Mouse (Mus musculus) heart, embryonic 15.5 days (tissue): ENCODE results near the gene Fcgrt. TPM values are rescaled to one million over a fixed set of nuclear protein-coding genes. Genes with fewer than 3 reads are reported as not detected.

Experiments
- ATAC-seq: fragments of 200-750 bp; cut with Nextera tagmentation; replicated peaks from 2 replicates; pipeline ENCODE4 v1.8.0; 2017; ENCODE audit warnings: low read depth, moderate TSS enrichment; ENCODE audit not compliant: insufficient number of reproducible peaks, insufficient read depth, low FRiP score
- H3K27ac ChIP-seq: fragments of 300-500 bp; sonication (generic); 2 replicates; pipeline ENCODE4 v1.5.1; 2015; ENCODE audit warnings: mild to moderate bottlenecking, inconsistent platforms
- H3K27me3 ChIP-seq: fragments of 300-500 bp; sonication (generic); 2 replicates; pipeline ENCODE4 v1.6.1; 2015; ENCODE audit warnings: inconsistent platforms
- H3K36me3 ChIP-seq: fragments of 300-500 bp; sonication (generic); 2 replicates; pipeline ENCODE4 v1.6.1; 2015; ENCODE audit warnings: mild to moderate bottlenecking, inconsistent platforms
- H3K4me1 ChIP-seq: fragments of 300-500 bp; sonication (generic); replicated peaks from 2 replicates; pipeline ENCODE4 v1.6.1; 2015; ENCODE audit warnings: inconsistent platforms
- H3K4me2 ChIP-seq: fragments of 300-500 bp; sonication (generic); 2 replicates; pipeline ENCODE4 v1.6.1; 2015; ENCODE audit warnings: inconsistent platforms, mild to moderate bottlenecking, moderate library complexity
- H3K4me3 ChIP-seq: fragments of 300-500 bp; sonication (generic); 2 replicates; pipeline ENCODE4 v1.5.1; 2015; ENCODE audit warnings: mild to moderate bottlenecking, inconsistent platforms
- H3K9ac ChIP-seq: fragments of 300-500 bp; sonication (generic); 2 replicates; pipeline ENCODE4 v1.6.1; 2015; ENCODE audit warnings: mild to moderate bottlenecking, inconsistent platforms
- H3K9me3 ChIP-seq: fragments of 300-500 bp; sonication (generic); replicated peaks from 2 replicates; pipeline ENCODE4 v1.6.1; 2016; ENCODE audit warnings: inconsistent platforms
- WGBS: fragments of 180-500 bp; shearing (Covaris S2); methylation state at CpG from one replicate; pipeline ENCODE4 v1.1.7; 2015; ENCODE audit warnings: mixed read lengths; 5-methylcytosine and 5-hydroxymethylcytosine counted together
- polyA plus RNA-seq: library from polyadenylated mRNA; unstranded; fragments of >200 nt; fragmentation: Nextera tagmentation; extraction: Ambion mirVana; gene quantifications from 2 replicates; pipeline ENCODE4 v1.2.1, GENCODE M21; 2015

Fcgrt gene
- polyA plus RNA-seq, 1 experiment from 2014 or later: 52.5 TPM

DNA sequence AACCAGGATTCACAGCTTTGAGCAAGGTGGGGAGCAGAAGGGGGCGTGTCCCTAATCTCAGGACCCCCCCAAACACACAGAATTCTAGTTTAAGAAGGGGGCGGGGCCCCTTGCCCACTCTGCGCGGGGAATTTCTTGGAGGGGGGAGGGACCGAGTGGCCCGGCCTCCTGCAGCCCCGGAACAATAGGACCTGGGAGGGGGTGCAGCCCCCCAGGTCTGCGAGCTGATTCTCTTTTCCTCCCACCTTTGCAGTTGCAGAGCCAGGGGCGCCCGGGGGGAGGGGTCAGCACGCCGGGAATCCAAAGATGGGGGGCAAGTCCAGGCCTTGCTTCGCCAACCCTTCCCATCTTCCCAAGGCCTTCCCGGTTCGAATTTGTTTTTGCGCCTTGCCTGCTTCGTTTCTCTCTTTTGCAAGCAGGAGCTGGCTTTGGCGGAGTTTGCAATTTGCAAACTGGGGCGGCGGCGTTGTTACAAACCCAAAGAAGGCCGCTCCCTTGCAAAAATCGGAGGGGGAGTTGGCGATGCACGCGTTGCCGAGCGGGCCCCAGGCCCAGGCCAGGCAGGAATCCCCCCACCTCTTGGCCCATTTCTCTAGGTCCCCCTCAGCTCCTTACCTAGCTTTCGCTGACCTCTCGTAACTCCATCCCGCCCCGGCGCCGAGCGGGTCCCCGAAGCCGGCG is 51.3 kb downstream of the Fcgrt start:
- peak overlapping the region; percentile 94 for H3K4me3 ChIP-seq
- no peaks in the 10 kb centered on the region for H3K27me3 ChIP-seq
- H3K9ac ChIP-seq: peak overlapping the region; percentile 96
- peaks cover 30% of the 10 kb centered on the region for H3K36me3 ChIP-seq
- peak overlapping the region; percentile 98 for H3K4me2 ChIP-seq
- H3K4me1 ChIP-seq: peaks cover 25% of the 10 kb centered on the region
- under 1% methylated on average over 38 of the region's 38 CpGs for WGBS
- no peak for ATAC-seq
- H3K27ac ChIP-seq: peak overlapping the region; percentile 99
- H3K9me3 ChIP-seq: no peaks in the 10 kb centered on the region

DNA sequence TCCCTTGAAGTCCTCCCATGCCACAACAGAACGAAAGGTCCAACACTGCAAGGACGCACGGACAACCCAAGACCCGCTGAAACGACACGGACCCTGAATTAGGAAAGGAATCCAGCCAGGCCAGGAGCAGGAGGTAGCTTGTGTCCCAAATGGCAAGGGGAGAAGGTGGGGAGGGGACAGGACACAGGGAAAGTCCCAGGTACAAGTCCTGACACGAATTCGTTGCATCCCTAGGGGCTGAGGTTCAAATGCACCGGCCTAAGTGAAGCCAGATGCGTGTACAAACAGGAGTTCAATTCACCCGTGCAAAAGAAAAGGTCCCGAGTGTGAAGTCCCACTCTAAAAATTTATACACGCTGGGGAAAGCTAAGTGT is 52.1 kb downstream of the Fcgrt start:
- no peaks in the 10 kb centered on the region for H3K27me3 ChIP-seq
- no peaks in the 10 kb centered on the region for H3K9me3 ChIP-seq
- no peak for ATAC-seq
- peak overlapping the region; percentile 96 for H3K9ac ChIP-seq
- peak overlapping the region; percentile 94 for H3K4me3 ChIP-seq
- H3K4me2 ChIP-seq: peak overlapping the region; percentile 98
- H3K27ac ChIP-seq: peak overlapping the region; percentile 99
- peaks cover 25% of the 10 kb centered on the region for H3K4me1 ChIP-seq
- 4% methylated on average over 13 of the region's 13 CpGs for WGBS
- H3K36me3 ChIP-seq: peaks cover 38% of the 10 kb centered on the region

DNA sequence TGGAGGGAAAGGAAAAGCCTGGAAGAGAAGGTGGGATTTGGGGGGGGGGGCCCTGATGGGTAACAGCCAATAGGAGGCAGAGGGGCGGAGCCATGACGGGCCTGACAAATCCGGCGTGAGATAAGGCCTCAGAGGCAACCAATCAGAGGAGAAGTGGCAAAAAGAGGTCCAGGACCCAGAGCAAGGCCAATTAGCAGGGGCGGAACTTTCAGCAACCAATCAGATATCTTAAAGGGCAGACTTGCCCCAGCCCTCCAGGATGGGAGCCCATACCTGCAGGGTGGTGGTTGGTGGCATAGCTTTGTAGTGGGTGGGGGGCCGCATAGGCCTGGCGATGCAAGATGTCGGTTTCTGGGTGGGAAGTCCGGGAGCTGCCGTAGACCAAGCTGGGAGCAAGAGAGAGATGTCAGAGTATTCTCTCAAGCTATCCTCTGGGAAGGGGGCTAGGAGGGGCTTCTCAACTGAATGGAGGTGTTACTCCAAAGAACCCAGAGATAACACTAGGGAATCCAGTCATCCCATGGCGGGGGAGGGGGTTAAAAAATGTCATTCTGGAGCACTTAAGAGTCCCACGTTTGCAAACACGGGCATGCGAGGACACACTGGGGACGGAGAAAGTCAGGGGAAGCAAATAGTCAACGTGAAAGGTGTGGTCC is 52.6 kb downstream of the Fcgrt start:
- Histone ChIP-seq H3K4me2 (peak overlapping the region; percentile 98), H3K36me3 (peaks cover 43% of the 10 kb centered on the region), H3K4me3 (peak overlapping the region; percentile 94), H3K9ac (0 out of 2 replicates have a peak overlapping the region, but pooled peaks have one; percentile 96), H3K27ac (peak overlapping the region; percentile 99), H3K4me1 (peaks cover 25% of the 10 kb centered on the region), H3K9me3 (no peaks in the 10 kb centered on the region), H3K27me3 (no peaks in the 10 kb centered on the region)
- 10% methylated on average over 16 of the region's 16 CpGs for WGBS
- no peak for ATAC-seq

DNA sequence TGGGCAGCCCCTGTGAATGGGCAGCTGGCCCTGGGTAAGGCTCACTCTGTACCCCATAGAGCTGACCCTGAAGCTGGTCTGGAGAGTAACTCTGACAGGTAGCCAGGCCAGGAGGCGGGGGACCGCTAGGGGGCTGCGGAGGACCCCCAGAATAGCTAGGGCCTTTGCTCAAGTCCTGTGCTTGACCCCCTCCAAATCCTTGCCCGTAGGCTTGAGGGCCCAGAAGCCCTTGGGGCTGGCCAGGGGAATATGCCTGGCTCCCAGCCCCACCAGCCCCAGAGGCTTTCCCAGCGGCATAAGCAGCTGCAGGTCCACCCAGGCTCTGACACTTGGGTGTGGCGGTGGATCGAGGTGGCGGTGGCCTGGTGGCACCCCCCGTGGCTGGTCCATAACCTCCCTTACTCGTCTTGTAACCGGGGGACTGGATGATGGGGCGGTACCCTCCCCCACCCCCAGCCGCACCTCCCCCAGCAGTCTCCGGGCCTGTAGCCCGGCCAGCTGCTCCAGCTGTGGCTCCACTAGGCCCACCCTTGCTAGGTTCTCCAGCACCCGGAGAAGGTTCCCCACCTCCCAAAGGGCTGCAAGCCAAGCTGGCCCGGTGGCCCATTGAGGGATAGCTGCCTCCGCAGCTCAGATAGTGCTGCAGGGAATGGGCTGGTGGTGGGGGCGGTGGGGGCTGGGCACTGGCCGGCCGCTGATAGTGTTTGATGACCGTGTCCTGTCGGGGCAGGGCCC is 54.6 kb downstream of the Fcgrt start:
- no peak overlapping the region for H3K9ac ChIP-seq
- ATAC-seq: no peak
- peaks cover 22% of the 10 kb centered on the region for H3K4me1 ChIP-seq

DNA sequence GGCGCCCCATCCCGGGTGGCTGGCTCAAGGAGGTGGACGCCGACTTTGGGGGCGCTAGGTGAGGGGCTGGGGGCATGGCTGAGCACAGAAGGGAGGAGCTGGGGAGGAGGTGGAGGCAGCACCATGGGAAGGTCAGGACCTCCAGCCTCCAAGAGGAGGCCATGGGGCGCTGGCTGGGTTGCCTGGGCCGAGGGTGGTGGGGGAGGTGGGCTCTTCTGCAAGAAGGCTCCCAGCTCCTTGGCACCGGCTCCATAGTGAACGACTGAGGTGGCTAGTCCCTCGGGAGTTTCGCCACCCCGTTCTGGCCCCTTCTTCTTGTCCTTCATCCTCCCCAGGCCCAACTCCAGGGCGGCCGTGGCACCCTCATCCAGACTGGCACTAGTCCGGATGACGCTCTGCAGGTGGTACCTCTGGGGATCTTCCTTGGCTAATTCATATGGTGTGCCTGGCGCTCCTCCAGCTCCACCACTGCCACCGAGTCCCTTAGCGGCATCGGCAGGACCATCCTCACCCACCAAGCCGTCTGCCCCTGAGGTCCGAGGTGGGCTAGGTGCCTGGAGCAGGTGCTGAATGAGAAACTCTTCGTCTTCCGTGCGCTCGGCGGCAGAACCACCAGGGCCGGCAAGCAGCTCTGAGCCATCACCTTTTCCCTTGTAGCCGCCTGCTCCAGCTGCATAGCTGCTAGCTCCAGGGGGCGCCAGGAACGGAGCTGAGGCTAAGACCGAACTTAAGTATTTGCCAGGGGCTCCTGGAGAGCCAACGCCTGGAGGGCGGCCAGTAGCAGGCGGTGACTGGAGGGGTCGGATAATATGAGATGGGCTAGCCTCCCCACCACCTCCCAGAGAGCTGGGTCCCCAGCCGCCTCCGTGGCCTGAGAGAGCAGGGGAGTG is 55.4 kb downstream of the Fcgrt start:
- Histone ChIP-seq H3K9ac (no peak overlapping the region), H3K36me3 (peaks cover 71% of the 10 kb centered on the region), H3K4me3 (no peak overlapping the region), H3K9me3 (no peaks in the 10 kb centered on the region), H3K27ac (no peak overlapping the region), H3K4me2 (no peak overlapping the region), H3K4me1 (peaks cover 17% of the 10 kb centered on the region), H3K27me3 (no peaks in the 10 kb centered on the region)
- no peak for ATAC-seq
- 91% methylated on average over 38 of the region's 38 CpGs for WGBS

More for the DNA sequence above, 54.6 kb downstream of the Fcgrt start:
- Histone ChIP-seq H3K36me3 (peaks cover 63% of the 10 kb centered on the region), H3K27ac (no peak overlapping the region), H3K4me2 (no peak overlapping the region), H3K4me3 (no peak overlapping the region), H3K27me3 (no peaks in the 10 kb centered on the region), H3K9me3 (no peaks in the 10 kb centered on the region)
- WGBS: 91% methylated on average over 23 of the region's 23 CpGs

DNA sequence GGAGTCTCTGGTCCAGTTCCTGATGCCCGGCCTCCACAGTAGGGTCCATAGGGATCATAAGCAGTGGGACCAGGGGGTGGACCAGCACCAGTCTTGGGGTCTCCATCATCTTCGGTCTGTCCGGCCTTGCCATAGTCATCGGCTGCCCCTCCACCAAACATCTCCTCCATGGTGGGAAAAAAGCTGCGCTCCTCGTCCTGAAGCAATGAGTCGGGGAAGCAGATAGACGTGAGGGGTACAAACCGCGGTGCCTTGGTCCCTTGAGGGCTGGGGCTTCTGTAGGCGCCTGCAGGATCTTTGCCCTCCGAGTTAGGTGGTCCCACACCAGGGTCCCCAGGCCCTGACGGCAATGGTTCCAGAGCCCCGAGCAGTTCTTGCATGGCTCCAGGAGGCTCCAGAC is 56.2 kb downstream of the Fcgrt start:
- no peak for ATAC-seq
- no peaks in the 10 kb centered on the region for H3K27me3 ChIP-seq
- peaks cover 17% of the 10 kb centered on the region for H3K4me1 ChIP-seq
- 98% methylated on average over 14 of the region's 14 CpGs for WGBS
- H3K4me3 ChIP-seq: no peak overlapping the region
- no peak overlapping the region for H3K27ac ChIP-seq
- peaks cover 79% of the 10 kb centered on the region for H3K36me3 ChIP-seq
- no peak overlapping the region for H3K9ac ChIP-seq
- H3K4me2 ChIP-seq: no peak overlapping the region
- H3K9me3 ChIP-seq: no peaks in the 10 kb centered on the region

DNA sequence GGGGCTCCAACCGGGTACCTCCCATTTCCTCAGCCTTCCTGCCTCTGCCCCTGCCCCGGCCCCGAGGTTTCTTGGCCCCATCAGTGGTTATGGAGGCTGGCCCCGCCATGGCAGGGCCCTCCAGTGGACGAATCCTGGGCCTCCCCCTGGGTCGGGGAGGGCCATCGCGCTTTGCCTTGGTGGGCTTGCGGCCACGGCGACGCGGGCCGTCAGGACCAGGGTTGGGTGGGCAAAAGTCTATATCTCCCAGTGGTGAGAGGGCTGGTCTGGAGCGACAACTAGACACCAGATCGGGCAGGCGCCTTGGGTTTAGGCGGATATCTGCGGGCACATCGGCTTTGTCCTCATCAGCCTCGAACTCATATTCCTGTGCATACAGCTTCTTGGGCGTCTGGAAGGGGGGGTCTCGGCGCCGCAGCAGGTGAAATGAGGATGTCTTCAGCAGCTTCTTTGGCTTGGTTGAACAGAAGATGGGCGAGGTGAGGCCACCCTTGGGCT is 56.7 kb downstream of the Fcgrt start:
- no peak for ATAC-seq
- Histone ChIP-seq H3K36me3 (peaks cover 85% of the 10 kb centered on the region), H3K4me2 (no peak overlapping the region), H3K27me3 (no peaks in the 10 kb centered on the region), H3K9ac (no peak overlapping the region), H3K4me3 (no peak overlapping the region), H3K27ac (no peak overlapping the region), H3K4me1 (peaks cover 14% of the 10 kb centered on the region), H3K9me3 (no peaks in the 10 kb centered on the region)
- WGBS: 93% methylated on average over 26 of the region's 26 CpGs

DNA sequence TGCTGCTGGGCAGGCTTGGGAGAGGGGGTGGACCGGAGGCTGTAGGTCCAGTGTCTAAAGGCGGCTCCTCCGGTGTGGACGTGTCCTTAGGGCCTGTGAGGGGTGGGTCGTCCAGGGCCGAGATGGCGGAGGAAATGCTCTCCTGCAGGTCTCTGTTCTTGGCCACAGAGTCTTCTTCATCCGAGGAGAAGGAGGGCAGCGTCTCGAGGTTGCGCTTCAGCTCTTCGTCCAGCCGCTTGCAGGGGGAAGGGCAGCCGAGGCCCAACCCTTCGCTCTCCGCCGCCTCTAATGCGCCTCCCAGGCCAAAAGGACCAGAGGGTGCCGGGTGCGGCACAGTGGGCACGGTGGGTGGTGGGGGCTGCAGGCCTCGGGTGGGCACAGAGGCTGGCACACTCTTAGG is 57.9 kb downstream of the Fcgrt start:
- Histone ChIP-seq H3K9ac (no peak overlapping the region), H3K27me3 (no peaks in the 10 kb centered on the region), H3K4me1 (peaks cover 3% of the 10 kb centered on the region), H3K36me3 (peaks cover 96% of the 10 kb centered on the region), H3K27ac (no peak overlapping the region), H3K4me2 (no peak overlapping the region), H3K4me3 (no peak overlapping the region), H3K9me3 (no peaks in the 10 kb centered on the region)
- WGBS: 94% methylated on average over 22 of the region's 22 CpGs
- no peak for ATAC-seq

DNA sequence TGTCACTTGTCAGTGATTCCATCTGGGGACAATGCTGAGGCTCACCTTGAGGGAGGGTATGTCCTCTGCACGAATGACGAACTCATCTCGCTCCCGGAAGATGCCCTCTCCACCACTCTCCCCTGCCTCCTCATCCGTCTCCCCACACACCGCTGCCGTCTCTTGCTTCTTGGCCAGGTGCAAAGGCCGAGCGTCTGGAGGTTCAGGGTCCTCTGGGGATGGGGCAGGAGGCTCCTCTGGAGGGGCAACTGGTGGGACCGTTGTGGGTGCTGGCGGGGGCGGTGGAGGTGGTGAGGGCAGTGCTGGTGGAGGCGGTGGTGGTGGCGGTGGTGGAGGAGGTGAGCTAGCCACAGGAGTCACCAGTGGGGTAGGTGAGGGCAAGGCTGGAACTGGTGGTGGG is 60.3 kb downstream of the Fcgrt start:
- ATAC-seq: no peak
- Histone ChIP-seq H3K36me3 (peaks cover 99% of the 10 kb centered on the region), H3K4me3 (no peak overlapping the region), H3K4me1 (no peaks in the 10 kb centered on the region), H3K27ac (no peak overlapping the region), H3K9me3 (no peaks in the 10 kb centered on the region), H3K9ac (no peak overlapping the region), H3K27me3 (no peaks in the 10 kb centered on the region), H3K4me2 (no peak overlapping the region)
- 95% methylated on average over 14 of the region's 14 CpGs for WGBS
